Mouse (Mus musculus): ENCODE measurements around the gene Slc44a4.

DNA sequence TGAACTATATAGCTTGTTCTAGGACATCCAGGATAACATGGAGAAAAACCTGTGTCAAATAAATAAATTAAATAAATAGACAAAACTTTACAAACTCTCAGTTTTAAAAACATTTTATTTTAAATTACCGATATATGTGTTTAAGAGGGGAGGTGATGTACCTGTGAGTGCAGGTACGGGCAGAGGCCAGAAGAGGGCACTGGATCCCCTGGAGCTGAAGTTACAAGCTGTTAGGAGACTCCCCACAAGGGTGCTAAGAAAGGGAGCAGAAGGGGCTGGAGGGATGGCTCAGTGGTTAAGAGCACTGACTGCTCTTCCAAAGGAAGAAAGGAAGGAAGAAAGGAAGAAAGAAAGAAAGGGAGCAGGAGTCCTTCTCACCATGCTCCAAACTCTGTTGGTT lies 22.9 kb upstream of the Slc44a4 start:
- TF ChIP-seq CTCF (IDR thresholded peaks at IDR 0.05; ENCODE audit: control insufficient read depth, insufficient read depth, insufficient replicate concordance, low read depth, low read length) (peak; percentile 10; the same call in 1 of the 2 replicates), POLR2A (IDR thresholded peaks at IDR 0.05; ENCODE audit: control insufficient read depth, low read depth, low read length) (no peak)
